Mouse (Mus musculus): ENCODE measurements at regions not wholly inside any gene's neighbourhood (a gene's known extent, or its start where the extent isn't known, plus 50 kb on each side); places are given as distances from the start of the nearest gene placed in this dataset.

- ChIA-PET POLR2A (interaction anchor here in 1 of 4 experiments (0.6 kb wide), 1 partner anchor 45 kb away, joined by 3 read pairs; no protein-coding TSS in a partner anchor), CTCF (no interaction called here)
These were observed 126.4 kb upstream of the Trp63 start for GRCm38 (mm10) chr16:25557181-25557580.

DNA sequence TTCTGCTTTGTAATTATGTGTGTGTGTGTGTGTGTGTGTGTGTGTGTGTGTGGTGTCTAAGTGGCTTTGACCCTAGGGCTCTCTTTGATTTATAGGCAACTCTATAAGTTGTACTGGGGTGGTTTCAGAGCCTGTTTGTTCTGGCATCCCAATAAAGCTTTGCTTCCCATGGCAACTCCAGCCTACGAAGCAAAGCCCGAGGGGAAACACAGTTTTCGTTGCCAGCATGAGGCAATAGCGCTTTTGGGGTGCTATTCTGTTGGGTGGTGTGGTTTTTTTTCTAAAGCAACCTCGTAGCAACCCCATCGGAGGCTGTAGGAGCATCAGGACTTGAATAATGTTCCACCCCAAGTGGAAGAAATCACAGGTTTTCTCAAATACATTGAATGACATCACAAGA is 103.3 kb upstream of the Trp63 start:
- ChIA-PET CTCF (no interaction called here), POLR2A (interaction anchor here in 1 of 4 experiments (0.6 kb wide), 1 partner anchor 403 kb away, joined by 3 read pairs; no protein-coding TSS in a partner anchor)

GRCm38 (mm10) chr16:25584337-25585069 is 99.1 kb upstream of the Trp63 start:
- POLR2A ChIA-PET: interaction anchor here in 2 of 4 experiments (0.7 to 1.6 kb wide), 3 partner anchors 37 to 61 kb away, joined by 3 read pairs; no protein-coding TSS in a partner anchor
- CTCF ChIA-PET: no interaction called here

DNA sequence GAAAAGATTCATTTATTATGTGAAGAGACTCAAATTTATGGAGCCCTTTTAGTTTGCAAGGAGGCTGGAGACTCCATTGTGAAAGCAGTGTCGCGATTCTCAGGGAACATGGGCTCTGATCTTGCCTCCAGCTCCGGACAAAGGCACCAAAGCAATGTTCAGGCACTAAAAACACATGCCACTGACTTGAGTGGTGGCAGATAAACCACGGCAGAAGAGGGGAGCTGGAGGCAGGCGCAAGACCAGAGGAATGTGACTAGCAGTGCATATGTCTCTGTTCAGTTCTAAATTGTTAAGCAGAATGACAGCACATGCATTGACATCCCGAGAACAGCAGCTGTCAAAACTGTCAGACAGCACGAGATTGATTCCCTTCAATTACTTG is 98.5 kb upstream of the Trp63 start:
- CTCF ChIA-PET: no interaction called here
- POLR2A ChIA-PET: interaction anchor here in 2 of 4 experiments (1.3 to 1.6 kb wide), 2 partner anchors 38 to 61 kb away, joined by 3 read pairs; no protein-coding TSS in a partner anchor

GRCm38 (mm10) chr16:25585953-25586352 is 97.6 kb upstream of the Trp63 start:
- ChIA-PET CTCF (no interaction called here), POLR2A (interaction anchor here in 1 of 4 experiments (1.6 kb wide), 1 partner anchor 39 kb away, joined by 3 read pairs; no protein-coding TSS in a partner anchor)

- POLR2A ChIA-PET: no interaction called here
- CTCF ChIA-PET: no interaction called here
These were observed 95.7 kb upstream of the Trp63 start for GRCm38 (mm10) chr16:25587879-25588347.

GRCm38 (mm10) chr16:25597435-25597834 is 86.1 kb upstream of the Trp63 start:
- POLR2A ChIA-PET: no interaction called here
- CTCF ChIA-PET: no interaction called here

- CTCF ChIA-PET: no interaction called here
- POLR2A ChIA-PET: no interaction called here
These were observed 80.4 kb upstream of the Trp63 start for GRCm38 (mm10) chr16:25603121-25603520.

- ChIA-PET POLR2A (no interaction called here), CTCF (no interaction called here)
These were observed 68.3 kb upstream of the Trp63 start for GRCm38 (mm10) chr16:25615229-25615628.

GRCm38 (mm10) chr16:25615646-25616045 is 67.9 kb upstream of the Trp63 start:
- CTCF ChIA-PET: no interaction called here

DNA sequence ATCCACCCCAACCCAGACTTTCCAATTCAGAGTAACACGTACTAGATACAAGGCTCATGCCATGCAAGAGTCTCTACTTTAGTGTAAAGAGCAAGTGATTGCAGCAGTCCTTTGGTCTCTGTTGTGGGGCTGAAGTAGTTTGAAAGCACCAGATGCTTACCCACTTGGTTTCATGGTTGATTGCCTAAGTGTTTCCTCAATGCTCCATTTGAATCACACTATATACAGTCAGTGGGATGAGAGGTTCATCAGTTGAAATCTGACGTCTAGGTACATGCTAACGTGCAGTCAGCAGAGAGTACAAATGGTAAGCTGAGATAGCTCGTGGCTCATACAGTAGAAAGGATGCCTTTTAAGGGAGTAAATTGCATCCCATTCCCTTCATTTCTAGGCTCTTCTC is 64.7 kb upstream of the Trp63 start:
- ChIA-PET CTCF (no interaction called here), POLR2A (no interaction called here)

More at GRCm38 (mm10) chr16:25615646-25616045, 67.9 kb upstream of the Trp63 start:
- POLR2A ChIA-PET: no interaction called here

- POLR2A ChIA-PET: no interaction called here
- CTCF ChIA-PET: no interaction called here
These were observed 60.9 kb upstream of the Trp63 start for GRCm38 (mm10) chr16:25622651-25623050.

DNA sequence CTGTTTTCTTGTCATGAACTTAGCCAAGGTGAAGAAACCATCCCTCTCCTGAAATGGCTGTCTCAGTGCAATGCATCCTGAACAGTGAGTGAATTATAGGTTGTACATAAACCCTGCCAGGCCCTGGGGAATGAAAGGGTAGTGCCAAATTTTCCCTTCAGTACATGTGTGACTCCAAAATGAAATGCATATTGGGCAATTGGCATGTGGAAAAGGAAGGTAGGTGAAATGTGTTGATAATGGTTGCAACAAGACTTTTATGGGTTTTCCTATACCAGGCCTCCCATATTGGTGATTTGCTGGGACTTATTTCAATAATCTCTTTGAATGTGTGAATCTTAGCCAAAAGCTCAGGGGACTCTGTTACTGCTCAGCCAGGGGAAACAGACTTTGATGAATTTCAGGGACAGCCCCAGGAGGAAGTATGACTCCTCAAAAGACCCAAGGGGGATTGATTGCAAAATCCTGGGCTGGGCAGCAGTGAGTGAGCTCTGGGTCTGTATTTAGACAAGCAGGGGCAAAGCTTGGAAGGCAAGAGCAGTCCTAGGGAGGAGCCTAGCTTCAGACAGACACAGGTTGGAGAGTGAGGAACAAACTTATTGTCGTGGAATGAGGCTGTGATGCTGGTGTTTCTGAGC is 59.5 kb upstream of the Trp63 start:
- CTCF ChIA-PET: no interaction called here
- POLR2A ChIA-PET: interaction anchor here in 1 of 4 experiments (0.6 kb wide), 1 partner anchor 649 kb away, joined by 4 read pairs; no protein-coding TSS in a partner anchor

DNA sequence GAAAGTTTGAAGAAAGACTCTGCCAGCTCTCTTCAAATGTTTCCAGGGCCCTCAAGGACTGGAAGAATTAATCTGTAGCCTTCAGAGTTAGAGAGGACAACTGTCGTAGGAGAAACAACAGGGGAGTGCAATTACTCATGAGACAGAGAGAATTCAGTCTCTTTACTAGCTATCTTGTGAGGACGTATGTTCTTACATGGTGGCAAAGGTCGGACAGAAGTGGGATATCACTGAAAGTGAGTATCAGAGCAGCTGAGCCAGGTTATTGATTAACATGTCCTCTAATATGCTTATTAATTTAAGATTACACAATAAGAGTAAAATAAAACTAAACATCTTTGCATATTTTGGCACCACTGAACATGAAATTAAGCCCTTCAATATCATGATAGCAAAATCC is 53.8 kb upstream of the Trp63 start:
- POLR2A ChIA-PET: no interaction called here
- CTCF ChIA-PET: interaction anchor here in 1 of 4 experiments (0.7 kb wide), 1 partner anchor 253 kb away, joined by 3 read pairs; no protein-coding TSS in a partner anchor

DNA sequence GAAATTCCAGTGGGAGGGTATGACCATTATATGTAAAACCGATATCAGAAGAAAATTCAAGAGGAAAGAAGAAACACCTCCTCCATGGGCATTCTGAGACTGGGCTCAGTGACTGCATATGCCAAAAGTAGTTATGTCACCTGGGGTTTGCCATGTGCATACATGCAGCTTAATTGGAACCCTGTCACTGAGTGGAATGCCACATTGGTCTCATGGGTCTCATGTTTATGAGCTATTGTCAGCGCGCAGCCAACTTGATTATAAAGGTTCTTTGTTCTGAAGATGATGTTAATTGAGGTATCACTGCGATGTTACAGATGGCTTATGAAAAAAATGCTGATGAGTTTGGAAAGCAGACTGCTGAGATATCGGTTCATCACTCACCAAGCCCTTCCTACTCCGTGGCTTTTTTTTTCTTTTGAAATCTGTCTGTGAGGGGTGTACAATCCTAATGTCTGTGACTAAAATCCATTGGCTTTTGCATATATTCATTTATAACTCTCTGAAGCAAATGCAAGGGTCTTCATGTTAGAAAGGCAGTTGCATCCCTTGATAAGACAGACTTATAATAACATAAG is 52.3 kb upstream of the Trp63 start:
- ChIA-PET CTCF (no interaction called here), POLR2A (interaction anchor here in 1 of 4 experiments (0.5 kb wide), 1 partner anchor 62 kb away, joined by 3 read pairs; no protein-coding TSS in a partner anchor)

Measured in embryonic stem cell, embryonic (primary cell).